Mouse (Mus musculus): ENCODE results near the gene Fshr.
"Not testable (repeated sequence)": the region's sequence is repeated elsewhere in the genome, so short reads cannot be mapped to it uniquely, and the experiment has no call there.

Fshr gene

DNA sequence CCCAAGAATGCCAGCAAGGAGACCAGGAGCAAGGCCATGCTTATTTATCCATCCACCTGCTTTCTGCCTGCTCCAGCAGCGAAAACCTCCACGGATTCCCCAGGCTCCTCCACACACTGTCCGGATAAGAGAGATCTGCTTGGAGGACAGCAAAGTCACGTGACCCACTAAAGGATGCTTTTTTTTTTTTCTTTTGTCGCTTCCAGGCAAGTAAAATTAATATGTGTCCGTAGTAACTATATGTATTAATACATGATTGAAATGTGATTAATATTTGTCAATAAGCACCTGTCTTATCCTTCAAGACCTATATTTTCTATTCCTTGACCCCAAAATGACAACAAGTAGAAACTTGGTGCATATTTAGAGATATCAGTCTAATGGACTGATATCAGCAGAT is at the start of gene Fshr:
Gene Fshr (minus strand): TSS at position 101 of the 400 bp plus-strand sequence.
- no peak for DNase-seq (ENCODE audit: low read depth, low spot score)

DNA sequence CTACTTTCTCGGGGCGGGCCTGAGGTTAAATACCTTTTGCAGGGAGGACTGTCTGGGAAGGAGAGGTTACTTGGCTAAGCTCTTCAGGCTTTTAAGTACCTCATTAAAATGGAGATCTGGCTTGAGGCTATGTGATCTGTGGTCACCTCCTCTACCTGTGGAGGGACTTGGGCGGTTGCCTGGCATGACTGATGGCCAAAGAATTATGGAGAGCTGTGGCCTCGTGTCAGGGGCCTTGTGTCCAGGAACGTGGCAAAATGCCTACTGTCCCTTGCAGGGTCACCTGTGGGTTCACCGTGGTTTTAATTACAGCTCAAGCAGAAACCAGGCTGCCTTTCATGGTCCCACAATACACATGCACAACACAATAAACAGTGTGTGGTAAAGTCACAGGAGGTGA is 1.7 kb upstream of the Fshr start:
- DNase-seq (ENCODE audit: low read depth, low spot score) = no peak

- DNase-seq (ENCODE audit: low read depth, low spot score) = no peak
Measured at GRCm38 (mm10) chr17:89173545-89173944, 26.9 kb downstream of the Fshr start.

GRCm38 (mm10) chr17:89164773-89165172 is 35.7 kb downstream of the Fshr start:
- no peak for DNase-seq (ENCODE audit: low read depth, low spot score)

GRCm38 (mm10) chr17:89162475-89162874 is 38.0 kb downstream of the Fshr start:
- no peak for DNase-seq (ENCODE audit: low read depth, low spot score)

DNA sequence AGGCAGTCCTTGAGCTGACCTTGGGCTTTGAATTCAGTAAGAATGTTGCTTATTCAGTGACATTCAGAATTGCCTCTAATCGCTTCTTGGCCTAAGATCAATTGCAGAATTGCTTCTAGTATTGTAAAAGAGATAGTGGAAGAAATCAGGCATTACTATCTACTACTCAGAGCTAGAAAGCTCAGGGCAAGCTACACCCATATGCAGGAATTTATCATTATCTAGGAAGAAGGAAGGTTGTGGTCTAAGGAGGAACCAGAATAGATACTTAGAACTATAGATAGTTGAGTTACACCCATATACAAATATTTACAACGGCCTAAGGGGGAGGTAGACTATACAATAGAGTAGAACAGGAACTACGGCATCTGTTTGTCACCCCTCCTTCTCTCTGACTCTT is 41.1 kb downstream of the Fshr start:
- DNase-seq (ENCODE audit: low read depth, low spot score) = not testable (repeated sequence)

GRCm38 (mm10) chr17:89144806-89145205 is 55.7 kb downstream of the Fshr start:
- DNase-seq (ENCODE audit: low read depth, low spot score) = peak; percentile 56

- DNase-seq (ENCODE audit: low read depth, low spot score) = peak; percentile 8
Measured at GRCm38 (mm10) chr17:89120023-89120422, 80.5 kb downstream of the Fshr start.

DNA sequence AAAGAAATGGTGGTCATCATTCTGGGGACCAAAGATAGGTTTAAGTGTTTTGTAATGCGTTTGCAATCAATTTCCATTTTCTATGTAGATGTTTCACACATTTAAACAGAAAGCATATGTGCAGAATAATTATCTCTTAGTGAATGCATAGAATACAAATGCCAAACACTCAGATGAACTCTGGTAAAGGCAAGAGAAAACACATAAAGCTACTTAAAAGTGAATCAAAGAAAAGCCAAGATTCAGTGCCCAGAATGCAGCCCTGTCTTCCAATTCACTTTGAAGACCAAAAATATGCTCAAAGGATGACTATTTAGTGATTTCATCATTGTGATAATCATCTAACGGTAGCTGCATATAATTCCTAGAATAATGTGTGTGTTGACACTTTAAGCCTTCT is 81.2 kb downstream of the Fshr start:
- peak; percentile 33 for DNase-seq (ENCODE audit: low read depth, low spot score)

GRCm38 (mm10) chr17:89113944-89114343 is 86.5 kb downstream of the Fshr start:
- DNase-seq (ENCODE audit: low read depth, low spot score) = no peak

DNA sequence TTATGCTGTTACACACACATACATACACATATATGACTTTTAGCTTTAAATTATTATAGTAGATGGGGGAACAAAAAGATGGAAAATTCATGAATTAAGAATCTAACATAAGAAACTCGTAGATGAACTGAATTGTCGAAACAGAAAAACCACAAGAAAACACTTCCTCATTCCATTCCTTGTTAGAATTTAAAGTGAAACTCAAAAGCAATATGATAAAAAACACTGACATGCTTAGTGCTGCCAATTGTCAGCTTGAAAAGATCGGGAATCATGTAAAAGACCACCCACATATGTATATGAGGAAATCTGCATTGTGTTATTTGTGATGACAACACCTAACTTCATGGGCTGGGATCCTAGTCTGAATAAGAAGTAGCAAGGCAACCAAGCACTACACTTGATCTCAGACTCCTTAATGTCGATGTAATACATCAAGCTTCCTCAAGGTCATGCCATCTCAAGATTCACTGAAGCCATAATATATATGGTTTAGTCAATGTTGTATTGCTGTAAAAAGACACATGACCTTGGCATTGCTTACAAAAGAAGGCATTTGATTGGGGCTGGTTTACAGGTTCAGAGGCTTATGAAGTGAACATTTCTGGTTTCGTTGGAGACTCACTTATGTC is 99.6 kb downstream of the Fshr start:
- no peak for DNase-seq (ENCODE audit: low read depth, low spot score)

DNA sequence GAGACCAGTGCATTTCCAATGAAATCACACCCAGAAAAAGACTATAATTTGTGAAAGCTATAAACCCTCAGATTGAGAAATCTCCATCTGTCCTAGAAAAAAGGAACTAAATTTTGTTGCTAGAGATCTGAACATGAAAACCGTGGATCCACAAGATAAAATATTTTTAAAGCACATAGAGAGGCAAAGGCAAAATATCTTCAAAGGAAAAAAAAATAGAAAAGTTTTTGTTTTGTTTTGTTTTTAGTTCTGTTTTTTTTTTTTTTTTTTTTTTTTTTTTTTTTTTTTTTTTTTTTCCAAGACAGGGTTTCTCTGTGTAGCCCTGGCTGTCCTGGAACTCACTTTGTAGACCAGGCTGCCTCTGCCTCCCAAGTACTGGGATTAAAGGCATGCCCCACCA is 100.7 kb downstream of the Fshr start:
- DNase-seq (ENCODE audit: low read depth, low spot score) = not testable (repeated sequence)

- peak; percentile 22 for DNase-seq (ENCODE audit: low read depth, low spot score)
Measured at GRCm38 (mm10) chr17:89089692-89090475, 110.6 kb downstream of the Fshr start.

- no peak for DNase-seq (ENCODE audit: low read depth, low spot score)
Measured at GRCm38 (mm10) chr17:89082897-89083296, 117.6 kb downstream of the Fshr start.

DNA sequence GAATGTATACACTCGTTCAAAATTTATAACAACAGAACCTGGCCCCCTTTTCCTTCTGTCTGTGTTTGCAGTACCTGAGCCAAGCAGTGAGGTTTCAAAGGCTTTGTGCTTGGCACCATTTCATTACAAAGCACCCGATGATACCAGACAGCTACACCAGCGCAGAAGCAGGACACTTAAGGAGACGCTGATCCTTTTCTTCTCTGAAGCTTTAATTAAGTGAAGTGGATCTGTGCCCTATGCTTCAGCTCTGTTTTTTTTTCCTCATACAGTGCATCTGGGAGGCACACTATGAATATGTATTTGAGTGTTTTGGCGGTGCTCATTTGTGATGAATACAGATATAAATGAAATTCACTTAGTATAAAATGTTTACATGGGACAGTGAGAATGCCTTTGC is 120.8 kb downstream of the Fshr start:
- no peak for DNase-seq (ENCODE audit: low read depth, low spot score)

- peak; percentile 40 for DNase-seq (ENCODE audit: low read depth, low spot score)
Measured at GRCm38 (mm10) chr17:89064327-89065095, 136.0 kb downstream of the Fshr start.

GRCm38 (mm10) chr17:89062348-89062949 is 138.0 kb downstream of the Fshr start:
- DNase-seq (ENCODE audit: low read depth, low spot score) = no peak

GRCm38 (mm10) chr17:89051031-89051563 is 149.4 kb downstream of the Fshr start:
- DNase-seq (ENCODE audit: low read depth, low spot score) = peak; percentile 64

- DNase-seq (ENCODE audit: low read depth, low spot score) = peak; percentile 54
Measured at GRCm38 (mm10) chr17:89049071-89049470, 151.4 kb downstream of the Fshr start.

- DNase-seq (ENCODE audit: low read depth, low spot score) = no peak
Measured at GRCm38 (mm10) chr17:89046016-89046415, 154.5 kb downstream of the Fshr start.

DNA sequence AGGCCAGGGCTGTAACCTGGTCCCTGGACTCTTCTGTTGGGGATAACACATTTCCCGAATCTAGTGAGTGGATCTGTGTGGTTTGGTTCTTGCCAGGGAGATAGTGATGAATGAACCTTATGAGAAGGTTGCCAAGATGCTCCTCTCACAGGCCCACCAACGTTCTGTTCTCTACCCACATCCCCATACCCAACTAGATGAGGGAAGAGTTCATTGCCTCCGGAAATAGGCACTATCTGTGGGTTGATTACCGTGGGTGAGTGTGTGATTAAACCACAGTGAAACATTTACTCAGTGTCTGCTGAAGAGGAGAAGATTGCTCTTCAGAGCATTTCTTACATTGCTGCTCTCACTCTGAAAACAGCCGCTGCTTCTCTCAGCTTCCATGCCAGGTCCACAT is 163.8 kb downstream of the Fshr start:
- DNase-seq (ENCODE audit: low read depth, low spot score) = peak; percentile 79

DNA sequence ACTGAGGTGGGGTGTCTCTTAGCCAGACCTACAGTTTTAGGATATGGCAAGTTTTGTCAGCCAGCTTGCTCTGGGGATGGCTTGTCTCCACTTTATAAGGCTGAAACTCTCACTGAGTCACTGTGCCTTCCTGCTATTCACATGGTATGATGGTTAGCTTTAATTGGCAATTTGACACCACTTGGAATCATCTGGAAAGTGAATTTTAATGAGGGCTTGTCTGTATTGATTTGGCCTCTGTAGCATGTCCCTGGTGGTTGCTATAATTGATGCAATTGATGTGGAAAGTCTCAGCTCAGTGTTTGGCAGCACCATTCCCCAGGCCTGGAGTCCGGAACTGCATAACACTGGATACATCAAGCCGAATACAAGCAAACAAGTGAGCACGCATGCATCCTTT is 164.4 kb downstream of the Fshr start:
- DNase-seq (ENCODE audit: low read depth, low spot score) = no peak

Data from brain, adult 2 months (tissue).